Mouse (Mus musculus) small intestine, adult 2 months (tissue): ENCODE data around the gene Recql5. TPM values are rescaled to one million over a fixed set of nuclear protein-coding genes. Genes with fewer than 3 reads are reported as not detected.

Experiments
- H3K27ac ChIP-seq: fragments of 200-500 bp; 2 replicates; pipeline ENCODE4 v1.5.1; 2012; ENCODE audit warnings: low read depth, low read length, control low read depth, inconsistent platforms; ENCODE audit not compliant: insufficient read depth
- H3K27me3 ChIP-seq: fragments of 200-500 bp; 2 replicates; pipeline ENCODE4 v1.6.1; 2012; ENCODE audit warnings: mild to moderate bottlenecking, moderate library complexity, low read length, inconsistent platforms; ENCODE audit not compliant: control insufficient read depth, insufficient read depth
- H3K36me3 ChIP-seq: fragments of 200-500 bp; 2 replicates; pipeline ENCODE4 v1.6.1; 2012; ENCODE audit warnings: mild to moderate bottlenecking, low read length, control low read depth, inconsistent platforms; ENCODE audit not compliant: control insufficient read depth, insufficient read depth
- H3K4me1 ChIP-seq: fragments of 200-500 bp; 2 replicates; pipeline ENCODE4 v1.6.1; 2012; ENCODE audit warnings: low read length, inconsistent platforms, mixed read lengths; ENCODE audit not compliant: control insufficient read depth, insufficient read depth, insufficient read length
- H3K4me3 ChIP-seq: fragments of 200-500 bp; 2 replicates; pipeline ENCODE4 v1.5.1; 2012; ENCODE audit warnings: low read depth, mild to moderate bottlenecking, control low read depth, inconsistent platforms, low read length, moderate library complexity
- CTCF ChIP-seq: fragments of 200-500 bp; IDR thresholded peaks from 2 replicates; pipeline ENCODE4 v1.5.1; 2012; ENCODE audit warnings: low read depth, mild to moderate bottlenecking, control low read depth, inconsistent platforms, low read length, moderate library complexity, mixed read lengths; ENCODE audit not compliant: insufficient replicate concordance, insufficient read length; ENCODE audit errors: extremely low read depth
- POLR2A ChIP-seq: fragments of 200-500 bp; IDR thresholded peaks from 2 replicates; pipeline ENCODE4 v1.6.1; 2012; ENCODE audit warnings: low read depth, mild to moderate bottlenecking, control low read depth, inconsistent platforms, low read length, moderate library complexity
- WGBS: fragments of 180-500 bp; shearing (Covaris S2); methylation state at CpG from one replicate; pipeline ENCODE4 v1.1.7; 2018; 5-methylcytosine and 5-hydroxymethylcytosine counted together
- polyA plus RNA-seq: library from polyadenylated mRNA; depleted of rRNA; stranded (reverse); fragments of >200 nt; gene quantifications from 2 replicates; pipeline ENCODE4 v1.2.3, GENCODE M21; 2012

Recql5 gene
- polyA plus RNA-seq, 1 experiment = 9.2 TPM

DNA sequence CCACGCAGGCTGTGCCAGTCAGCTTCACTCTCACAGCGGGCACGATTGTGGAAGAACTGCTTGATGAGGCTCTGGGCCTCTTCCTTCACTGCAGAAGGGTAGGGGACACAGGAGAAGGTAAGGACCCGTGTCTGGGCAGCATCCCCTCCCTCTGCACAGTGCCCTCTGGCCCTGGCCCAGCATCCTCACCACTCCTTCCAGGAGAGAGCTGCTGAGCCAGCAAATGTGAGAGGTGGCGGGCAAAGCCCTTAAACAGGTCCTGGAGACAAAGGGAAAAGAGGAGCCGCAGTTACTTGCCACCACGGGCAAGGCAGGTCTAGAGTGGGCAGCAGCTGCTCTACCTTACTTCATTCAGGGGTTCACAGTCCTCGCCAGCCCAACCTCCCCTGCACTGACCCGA lies 40.2 kb downstream of the Recql5 start:
- Histone ChIP-seq H3K27ac (no peak overlapping the region), H3K36me3 (peaks cover 83% of the 10 kb centered on the region), H3K4me3 (no peak overlapping the region), H3K4me1 (no peaks in the 10 kb centered on the region; the same call in 1 of the 2 replicates), H3K27me3 (no peaks in the 10 kb centered on the region)
- no peak for TF ChIP-seq POLR2A
- TF ChIP-seq CTCF = no peak
- WGBS = 88% methylated on average over 9 of the region's 9 CpGs

DNA sequence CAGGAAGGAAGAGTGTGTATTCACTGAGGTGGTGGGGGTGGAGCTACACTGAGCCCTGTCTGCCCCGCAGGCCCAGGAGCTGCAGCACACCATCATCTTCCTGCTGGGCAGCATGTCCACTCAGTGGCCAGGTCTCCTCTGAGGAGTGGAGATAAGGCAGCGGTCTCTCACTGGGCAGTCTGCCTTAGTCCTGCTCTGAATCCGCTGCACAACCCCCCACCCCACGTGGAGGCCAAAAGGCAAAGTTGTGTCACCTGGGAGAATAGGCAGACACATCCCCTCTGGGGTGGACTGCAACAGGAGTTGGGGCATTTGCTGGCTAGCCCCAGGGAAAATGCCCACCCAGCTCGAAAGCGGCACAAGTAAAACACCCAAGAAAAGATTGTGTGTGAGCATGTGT lies 41.1 kb downstream of the Recql5 start:
- no peaks in the 10 kb centered on the region; the same call in 1 of the 2 replicates for H3K4me1 ChIP-seq
- no peak overlapping the region for H3K4me3 ChIP-seq
- no peak overlapping the region for H3K27ac ChIP-seq
- 79% methylated on average over 6 of the region's 6 CpGs for WGBS
- TF ChIP-seq CTCF (no peak), POLR2A (no peak)
- peaks cover 92% of the 10 kb centered on the region for H3K36me3 ChIP-seq
- no peaks in the 10 kb centered on the region for H3K27me3 ChIP-seq

DNA sequence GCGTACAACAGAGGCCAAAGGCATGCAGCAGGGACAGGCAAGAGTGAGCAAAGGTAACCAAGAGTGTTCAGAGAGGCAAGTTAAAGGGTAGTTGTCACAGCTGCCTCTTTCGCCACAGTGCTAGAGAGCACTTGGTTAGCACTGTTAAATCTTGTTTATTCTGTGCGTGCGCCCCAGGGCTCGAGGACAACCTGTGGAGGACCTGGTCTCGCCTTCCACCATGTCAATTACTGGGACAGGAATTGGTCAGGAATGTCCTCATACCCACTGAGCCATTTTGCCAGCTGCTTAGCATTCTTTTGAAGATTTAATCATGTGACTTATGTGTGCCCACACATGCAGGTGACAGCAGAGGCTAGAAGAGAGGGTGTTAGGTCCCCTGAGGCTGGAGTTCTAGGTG lies 44.1 kb downstream of the Recql5 start:
- Histone ChIP-seq H3K36me3 (peaks cover 92% of the 10 kb centered on the region), H3K27me3 (no peaks in the 10 kb centered on the region), H3K4me3 (no peak overlapping the region), H3K27ac (no peak overlapping the region), H3K4me1 (peaks cover 18% of the 10 kb centered on the region)
- 88% methylated on average over 6 of the region's 6 CpGs for WGBS
- TF ChIP-seq POLR2A = no peak
- TF ChIP-seq CTCF = no peak

DNA sequence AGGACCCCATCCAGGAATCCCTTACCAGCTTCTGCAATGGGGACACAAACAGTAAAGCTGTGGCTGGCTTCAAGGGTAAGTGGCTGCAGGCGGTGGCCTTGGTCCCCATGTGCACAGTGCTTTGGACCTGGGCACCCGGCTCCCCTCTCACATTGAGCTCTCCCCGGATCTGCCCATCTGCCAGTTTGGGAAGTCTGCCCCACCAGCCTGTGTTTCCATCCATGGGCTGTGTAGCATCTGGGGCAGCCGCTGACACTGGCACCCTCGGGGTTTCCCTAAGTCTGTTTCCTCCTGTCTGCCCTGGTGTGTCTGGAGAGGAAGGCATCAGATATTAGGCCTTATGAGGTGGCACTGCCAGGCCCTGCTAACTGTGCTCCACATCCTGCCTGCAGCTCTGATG lies 45.3 kb downstream of the Recql5 start:
- Histone ChIP-seq H3K27me3 (no peaks in the 10 kb centered on the region), H3K27ac (no peak overlapping the region), H3K4me3 (no peak overlapping the region), H3K36me3 (peaks cover 92% of the 10 kb centered on the region), H3K4me1 (peaks cover 20% of the 10 kb centered on the region)
- WGBS = 83% methylated on average over 5 of the region's 5 CpGs
- no peak for TF ChIP-seq CTCF

DNA sequence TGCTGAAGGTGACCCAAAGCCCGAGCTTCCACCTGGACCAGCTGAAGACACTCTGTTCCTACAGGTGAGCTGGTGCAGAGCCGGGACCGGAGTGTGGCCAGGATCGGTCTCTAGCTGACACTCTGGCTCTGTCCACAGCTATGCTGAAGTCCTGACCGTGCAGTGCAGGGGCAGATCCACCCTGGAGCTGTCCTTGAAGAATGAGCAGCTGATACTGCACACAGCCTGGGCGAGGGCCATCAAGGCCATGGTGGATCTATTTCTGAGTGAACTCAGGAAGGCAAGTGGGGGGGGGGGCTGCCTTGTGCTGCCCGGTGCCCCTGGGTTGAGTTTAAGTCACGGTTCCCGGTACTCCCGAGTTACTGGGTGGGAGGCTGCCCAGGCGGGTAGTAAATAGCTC lies 46.8 kb downstream of the Recql5 start:
- Histone ChIP-seq H3K27me3 (no peaks in the 10 kb centered on the region), H3K4me1 (peaks cover 20% of the 10 kb centered on the region), H3K36me3 (peaks cover 91% of the 10 kb centered on the region), H3K4me3 (no peak overlapping the region), H3K27ac (no peak overlapping the region)
- TF ChIP-seq CTCF (no peak), POLR2A (no peak)
- 93% methylated on average over 11 of the region's 11 CpGs for WGBS

DNA sequence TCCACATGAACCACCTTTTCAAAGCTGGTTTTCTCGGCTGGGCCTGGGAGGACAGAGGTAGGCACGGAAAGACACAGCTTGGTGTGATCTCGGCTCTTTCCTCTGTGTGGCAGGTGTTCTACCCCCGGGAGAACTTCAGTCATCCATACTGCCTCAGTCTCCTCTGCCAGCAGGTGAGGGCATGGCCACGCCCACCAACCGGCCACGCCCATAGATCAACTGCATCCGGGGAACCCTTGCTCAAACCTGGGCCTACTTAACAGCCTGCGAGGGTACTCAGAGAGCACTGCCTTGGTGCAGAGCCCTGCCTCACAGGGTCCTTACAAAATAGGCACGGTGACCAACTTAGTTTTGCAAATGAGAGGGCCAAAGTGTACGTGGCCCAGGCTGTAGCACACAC lies 48.0 kb downstream of the Recql5 start:
- Histone ChIP-seq H3K4me3 (peak overlapping the region; percentile 44), H3K27ac (no peak overlapping the region), H3K27me3 (no peaks in the 10 kb centered on the region), H3K36me3 (peaks cover 87% of the 10 kb centered on the region), H3K4me1 (peaks cover 22% of the 10 kb centered on the region)
- no peak for TF ChIP-seq POLR2A
- 0 out of 2 replicates have a peak, but pooled peaks have one; percentile 3 for TF ChIP-seq CTCF
- WGBS = 50% methylated on average over 11 of the region's 11 CpGs

DNA sequence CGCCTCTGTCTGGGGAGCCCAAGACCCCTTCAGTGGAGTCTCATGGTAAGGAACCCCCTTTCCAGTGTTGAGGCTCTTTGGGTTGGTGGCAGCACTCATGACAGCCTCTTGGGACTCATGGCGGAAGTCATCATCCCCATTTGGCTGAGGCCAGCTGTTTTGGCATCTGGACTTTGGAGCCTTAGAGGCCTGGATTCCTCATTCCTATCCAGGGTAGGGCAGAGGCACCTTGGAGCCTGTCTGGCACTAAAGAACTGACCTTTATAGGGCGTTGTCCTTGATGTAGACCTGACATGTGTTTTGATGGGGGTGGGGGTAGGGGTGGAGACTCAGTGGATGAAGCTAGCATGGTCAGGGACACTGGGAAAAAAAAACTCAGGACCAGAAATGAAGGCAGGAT lies 48.9 kb downstream of the Recql5 start:
- peak overlapping the region; percentile 34; the same call in 1 of the 2 replicates for H3K27ac ChIP-seq
- TF ChIP-seq CTCF (no peak), POLR2A (no peak)
- H3K36me3 ChIP-seq = peaks cover 88% of the 10 kb centered on the region
- H3K4me1 ChIP-seq = peaks cover 22% of the 10 kb centered on the region
- 49% methylated on average over 3 of the region's 3 CpGs for WGBS
- no peak overlapping the region for H3K4me3 ChIP-seq
- H3K27me3 ChIP-seq = no peaks in the 10 kb centered on the region
